Mouse (Mus musculus) embryonic fibroblast, embryonic 13.5 days (primary cell): ENCODE measurements around the gene Kcnd2.

Source experiments
- CTCF ChIP-seq: IDR thresholded peaks from 2 replicates; pipeline ENCODE4 v1.5.1; 2011; ENCODE audit warnings: mild to moderate bottlenecking, control low read depth, low read length, moderate library complexity, borderline replicate concordance; ENCODE audit not compliant: insufficient read depth
- POLR2A ChIP-seq: IDR thresholded peaks from 2 replicates; pipeline ENCODE4 v1.6.1; 2011; ENCODE audit warnings: low read depth, mild to moderate bottlenecking, control low read depth, low read length, moderate library complexity

GRCm38 (mm10) chr6:21216206-21217020, 1.1 kb downstream of the Kcnd2 start:
- TF ChIP-seq POLR2A, result no peak
- TF ChIP-seq CTCF, result no peak
